Mouse (Mus musculus) embryonic fibroblast, embryonic 13.5 days (primary cell): ENCODE measurements around the gene Hoxa11. TPM values are rescaled to one million over a fixed set of nuclear protein-coding genes. Genes with fewer than 3 reads are reported as not detected.

Source experiments
- H3K27ac ChIP-seq: 2 replicates; pipeline ENCODE4 v1.5.1; 2012; ENCODE audit warnings: low read length, control low read depth, inconsistent platforms; ENCODE audit not compliant: insufficient read depth
- H3K4me1 ChIP-seq: 2 replicates; pipeline ENCODE4 v1.6.1; 2011; ENCODE audit warnings: low read length; ENCODE audit not compliant: control insufficient read depth, insufficient read depth
- H3K4me3 ChIP-seq: 2 replicates; pipeline ENCODE4 v1.5.1; 2011; ENCODE audit warnings: mild to moderate bottlenecking, control low read depth, low read length; ENCODE audit not compliant: insufficient read depth
- CTCF ChIP-seq: IDR thresholded peaks from 2 replicates; pipeline ENCODE4 v1.5.1; 2011; ENCODE audit warnings: mild to moderate bottlenecking, control low read depth, low read length, moderate library complexity, borderline replicate concordance; ENCODE audit not compliant: insufficient read depth
- POLR2A ChIP-seq: IDR thresholded peaks from 2 replicates; pipeline ENCODE4 v1.6.1; 2011; ENCODE audit warnings: low read depth, mild to moderate bottlenecking, control low read depth, low read length, moderate library complexity
- polyA plus RNA-seq: library from polyadenylated mRNA; stranded (reverse); fragments of >200 nt; gene quantifications from 2 replicates; pipeline ENCODE4 v1.2.4, GENCODE M21; 2011; ENCODE audit warnings: low read depth; ENCODE audit not compliant: missing spikeins, insufficient read length

Gene Hoxa11
- polyA plus RNA-seq, 1 experiment: 9.2 TPM

GRCm38 (mm10) chr6:52216691-52217458 lies 28.7 kb downstream of the Hoxa11 start:
- peak overlapping the region; percentile 44 for H3K4me3 ChIP-seq
- H3K4me1 ChIP-seq: no peaks in the 10 kb centered on the region
- TF ChIP-seq POLR2A (no peak), CTCF (no peak)
- H3K27ac ChIP-seq: no peak overlapping the region

DNA sequence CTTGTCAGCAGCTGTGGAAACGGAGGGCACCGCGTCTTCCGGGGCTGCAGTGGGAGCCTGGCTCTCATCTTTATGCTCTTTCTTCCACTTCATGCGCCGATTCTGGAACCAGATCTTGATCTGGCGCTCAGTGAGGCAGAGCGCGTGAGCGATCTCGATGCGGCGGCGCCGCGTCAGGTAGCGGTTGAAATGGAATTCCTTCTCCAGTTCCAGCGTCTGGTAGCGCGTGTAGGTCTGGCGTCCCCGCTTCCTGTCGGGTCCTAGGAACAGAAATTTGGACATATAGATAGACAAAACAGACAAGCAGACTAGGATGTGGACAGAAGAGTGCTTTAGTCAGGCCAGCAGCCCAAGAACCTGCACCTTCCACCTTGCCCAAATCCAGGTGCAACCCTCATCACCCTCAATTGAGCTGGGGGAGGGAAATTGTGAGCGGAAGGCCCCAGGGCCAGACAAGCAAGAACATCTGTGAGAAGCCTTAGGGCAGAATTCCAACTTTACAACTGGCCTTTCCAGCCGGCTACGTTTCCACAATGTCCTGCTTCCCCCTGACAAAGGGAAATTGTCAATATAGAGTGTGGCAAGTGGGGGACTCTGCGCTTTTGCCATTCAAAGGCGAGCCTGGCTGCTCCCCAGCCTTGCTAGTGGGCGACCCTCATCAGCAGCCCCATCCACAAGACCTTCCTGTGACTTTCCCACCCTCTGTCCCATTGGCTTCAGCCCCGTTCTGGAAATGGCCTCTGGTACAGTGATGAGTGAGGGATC lies 29.7 kb downstream of the Hoxa11 start:
- Histone ChIP-seq H3K4me1 (no peaks in the 10 kb centered on the region), H3K4me3 (peak overlapping the region; percentile 44), H3K27ac (no peak overlapping the region)
- TF ChIP-seq POLR2A (no peak), CTCF (no peak)

- Histone ChIP-seq H3K4me3 (no peak overlapping the region), H3K4me1 (no peaks in the 10 kb centered on the region), H3K27ac (no peak overlapping the region)
- TF ChIP-seq POLR2A (no peak), CTCF (no peak)
These were observed 30.5 kb downstream of the Hoxa11 start for GRCm38 (mm10) chr6:52215070-52215469.

DNA sequence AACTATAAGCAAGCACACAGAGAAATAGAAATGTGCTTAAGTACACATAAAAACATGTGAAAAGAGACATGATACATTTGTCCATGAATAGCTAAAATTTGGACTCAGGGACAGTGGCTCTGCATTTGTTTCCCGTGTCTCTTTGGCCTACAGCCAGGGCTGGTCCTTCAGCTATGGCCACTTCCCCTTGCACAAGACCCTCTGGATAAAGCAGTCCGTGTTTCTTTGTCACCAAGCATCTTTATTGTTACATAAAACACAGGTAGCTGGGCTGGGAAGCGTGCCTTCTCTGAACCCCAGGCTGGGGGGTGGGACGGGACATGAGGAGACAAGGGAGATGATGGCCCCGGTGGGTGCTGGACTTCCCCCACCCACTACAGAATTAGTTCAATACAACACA lies 31.3 kb downstream of the Hoxa11 start:
- Histone ChIP-seq H3K27ac (no peak overlapping the region), H3K4me3 (no peak overlapping the region), H3K4me1 (no peaks in the 10 kb centered on the region)
- TF ChIP-seq POLR2A (no peak), CTCF (no peak)

GRCm38 (mm10) chr6:52213119-52213986 lies 32.3 kb downstream of the Hoxa11 start, which contains the start of the genes Hoxa3 and Gm28308:
Gene Hoxa3 (minus strand): TSS chr6:52213336.
Gene Gm28308 (minus strand): TSS chr6:52213339.
- Histone ChIP-seq H3K4me1 (no peaks in the 10 kb centered on the region), H3K4me3 (peak within 1 kb of the TSS; percentile 71), H3K27ac (peak within 1 kb of the TSS; percentile 75)
- TF ChIP-seq CTCF (no peak), POLR2A (peak; percentile 96)

- H3K4me3 ChIP-seq: peak overlapping the region; percentile 71
- H3K4me1 ChIP-seq: no peaks in the 10 kb centered on the region
- TF ChIP-seq POLR2A (0 out of 2 replicates have a peak, but pooled peaks have one; percentile 16), CTCF (no peak)
- H3K27ac ChIP-seq: peak overlapping the region; percentile 75
These were observed 33.0 kb downstream of the Hoxa11 start for GRCm38 (mm10) chr6:52212556-52213118.

DNA sequence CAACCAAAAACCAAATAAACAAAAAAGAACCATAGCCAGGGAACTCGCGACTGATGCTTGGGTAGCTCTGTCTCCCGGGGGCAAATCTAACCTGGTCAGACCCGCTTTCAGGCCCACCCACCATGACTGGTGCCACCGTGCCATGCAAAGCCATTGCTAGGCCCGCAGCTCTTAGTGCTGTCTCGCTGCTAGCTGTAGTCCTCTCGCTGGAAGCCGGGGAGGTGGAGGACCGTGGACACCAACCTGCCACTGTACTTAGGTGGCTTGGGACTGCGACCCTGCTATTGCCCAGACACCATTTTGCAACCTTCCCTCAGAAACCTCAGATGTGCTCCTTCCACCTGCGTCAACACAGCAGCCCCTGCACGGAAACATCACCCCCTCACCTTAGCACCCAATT lies 33.6 kb downstream of the Hoxa11 start:
- Histone ChIP-seq H3K27ac (0 out of 2 replicates have a peak overlapping the region, but pooled peaks have one; percentile 75), H3K4me3 (peak overlapping the region; percentile 71), H3K4me1 (no peaks in the 10 kb centered on the region)
- no peak for TF ChIP-seq CTCF
- TF ChIP-seq POLR2A: no peak; the same call in 1 of the 2 replicates

DNA sequence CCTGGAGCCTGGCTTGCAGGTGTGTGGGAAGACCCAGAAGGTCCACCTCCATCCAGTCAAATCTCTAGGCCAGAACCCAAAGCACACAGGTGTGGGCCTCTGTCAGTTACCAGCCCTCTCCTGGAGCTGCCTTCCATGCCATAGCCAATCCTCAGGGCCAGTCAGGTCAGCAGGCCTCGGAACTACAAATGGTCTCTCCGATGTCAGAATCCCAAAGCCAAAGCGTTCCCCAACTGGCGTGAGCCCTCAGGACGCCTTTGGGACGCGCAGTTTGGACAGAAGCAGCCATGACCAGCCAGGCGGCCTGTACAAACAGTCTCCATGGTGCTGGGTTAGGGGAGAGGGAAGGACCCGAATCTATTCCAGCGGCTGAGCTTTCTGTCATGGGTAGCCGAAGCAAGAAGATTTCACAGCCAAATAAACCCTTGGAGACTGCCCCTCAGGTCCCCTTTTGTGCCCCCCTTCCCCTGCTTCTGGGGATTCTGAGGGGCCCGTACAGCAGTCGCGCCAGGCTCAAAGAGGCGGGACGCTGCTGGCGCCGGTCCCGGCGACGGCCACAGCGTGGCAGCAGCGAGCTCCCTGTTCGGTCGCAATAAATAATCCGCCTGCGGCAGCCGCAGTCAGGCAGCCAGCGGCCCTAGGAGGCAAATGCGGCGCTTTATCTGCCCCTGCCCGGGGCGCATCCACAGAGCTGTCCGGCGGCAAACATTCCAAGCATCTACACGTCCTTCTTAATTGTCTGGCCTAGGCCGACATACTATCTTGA lies 34.3 kb downstream of the Hoxa11 start:
- H3K27ac ChIP-seq: no peak overlapping the region
- peak overlapping the region; percentile 71 for H3K4me3 ChIP-seq
- no peaks in the 10 kb centered on the region for H3K4me1 ChIP-seq
- TF ChIP-seq CTCF: peak; percentile 53; the same call in 1 of the 2 replicates
- TF ChIP-seq POLR2A: peak; percentile 41; the same call in 1 of the 2 replicates
